Mouse (Mus musculus) intestine, embryonic 14.5 days (tissue): ENCODE results near the gene Mipep. TPM values are rescaled to one million over a fixed set of nuclear protein-coding genes. Genes with fewer than 3 reads are reported as not detected.

Experiments used
- ATAC-seq: fragments of 200-750 bp; cut with Nextera tagmentation; replicated peaks from 2 replicates; pipeline ENCODE4 v1.8.0; 2017; ENCODE audit warnings: low read depth, moderate number of reproducible peaks, moderate TSS enrichment, moderate library complexity; ENCODE audit not compliant: low FRiP score, low TSS enrichment
- DNase-seq: peaks from one replicate; pipeline ENCODE4 v3.0.0-alpha.2; 2018; ENCODE audit warnings: low spot score
- H3K27ac ChIP-seq: fragments of 300-500 bp; sonication (generic); 2 replicates; pipeline ENCODE4 v1.5.1; 2014; ENCODE audit warnings: low read depth, mild to moderate bottlenecking, control low read depth
- H3K27me3 ChIP-seq: fragments of 300-500 bp; sonication (generic); replicated peaks from 2 replicates; pipeline ENCODE4 v1.6.1; 2014; ENCODE audit warnings: low read length, control low read depth; ENCODE audit not compliant: control insufficient read depth, insufficient read depth
- H3K36me3 ChIP-seq: fragments of 300-500 bp; sonication (generic); 2 replicates; pipeline ENCODE4 v1.6.1; 2014; ENCODE audit warnings: low read length, control low read depth; ENCODE audit not compliant: control insufficient read depth, insufficient read depth
- H3K4me1 ChIP-seq: fragments of 300-500 bp; sonication (generic); replicated peaks from 2 replicates; pipeline ENCODE4 v1.6.1; 2014; ENCODE audit warnings: low read length, control low read depth, mixed read lengths; ENCODE audit not compliant: control insufficient read depth, insufficient read depth
- H3K4me2 ChIP-seq: fragments of 300-500 bp; sonication (generic); 2 replicates; pipeline ENCODE4 v1.6.1; 2014; ENCODE audit warnings: low read length
- H3K4me3 ChIP-seq: fragments of 300-500 bp; sonication (generic); 2 replicates; pipeline ENCODE4 v1.5.1; 2014; ENCODE audit warnings: low read depth, low read length, control low read depth, mixed read lengths
- H3K9ac ChIP-seq: fragments of 300-500 bp; sonication (generic); 2 replicates; pipeline ENCODE4 v1.6.1; 2014; ENCODE audit warnings: mild to moderate bottlenecking, low read length
- H3K9me3 ChIP-seq: fragments of 300-500 bp; sonication (generic); 2 replicates; pipeline ENCODE4 v1.6.1; 2016; ENCODE audit warnings: low read length, control low read depth; ENCODE audit not compliant: control insufficient read depth
- WGBS: fragments of 180-500 bp; shearing (Covaris S2); extraction: QIAGEN DNeasy Blood & Tissue Kit; methylation state at CpG from one replicate; pipeline ENCODE4 v1.1.7; 2014; 5-methylcytosine and 5-hydroxymethylcytosine counted together
- polyA plus RNA-seq: library from polyadenylated mRNA; unstranded; fragments of >200 nt; fragmentation: Nextera tagmentation; extraction: Ambion mirVana; gene quantifications from 2 replicates; pipeline ENCODE4 v1.2.1, GENCODE M21; 2014

Mipep gene
- polyA plus RNA-seq, 1 experiment from 2014 or later, result 21.2 TPM

DNA sequence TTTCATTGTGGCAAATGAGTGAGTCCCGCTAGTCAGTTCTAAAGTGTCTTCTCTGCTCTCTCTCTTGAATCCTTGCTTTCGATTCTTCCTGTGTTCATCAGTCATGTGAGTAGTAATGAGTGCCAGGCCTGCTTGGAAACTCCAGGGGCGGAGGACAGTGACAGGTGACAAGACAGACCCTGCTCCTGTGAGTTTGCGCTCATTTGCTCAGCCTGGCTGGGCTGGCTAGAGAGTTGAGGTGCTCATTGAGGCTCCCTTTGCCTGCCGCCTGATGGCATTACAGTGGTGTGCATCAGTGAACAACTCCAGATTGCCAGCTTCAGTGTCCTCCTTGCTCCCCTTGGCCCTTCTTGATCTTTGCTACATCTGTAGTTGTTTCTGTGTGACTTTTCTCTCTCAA lies 97.7 kb downstream of the Mipep start:
- Histone ChIP-seq H3K36me3 (no peaks in the 10 kb centered on the region), H3K27ac (no peak overlapping the region), H3K9me3 (peaks cover 5% of the 10 kb centered on the region; the same call in 1 of the 2 replicates), H3K4me1 (no peaks in the 10 kb centered on the region), H3K27me3 (no peaks in the 10 kb centered on the region), H3K4me2 (no peak overlapping the region), H3K9ac (no peak overlapping the region), H3K4me3 (no peak overlapping the region)
- ATAC-seq (no peak), DNase-seq (no peak)
- 88% methylated on average over 5 of the region's 5 CpGs for WGBS

DNA sequence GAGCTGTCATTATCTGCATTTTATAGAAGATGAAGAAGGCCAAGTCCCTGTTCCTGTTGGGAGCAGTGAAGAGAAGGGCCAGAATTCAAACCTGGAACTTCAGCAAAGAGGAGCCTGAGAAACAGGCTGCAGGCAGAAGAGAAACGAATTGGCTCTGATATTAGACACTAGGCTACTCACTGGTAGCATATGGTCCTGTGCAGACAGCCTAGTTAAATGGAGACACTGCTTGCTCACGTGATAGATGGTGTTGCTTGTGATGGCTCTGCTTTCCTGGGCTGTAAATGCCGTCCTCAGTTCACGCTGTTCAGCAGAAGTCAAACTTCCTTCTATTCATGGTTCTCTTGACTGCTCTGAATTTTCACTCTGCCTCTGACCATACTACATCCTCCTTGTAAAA lies 98.3 kb downstream of the Mipep start:
- no peak overlapping the region for H3K4me2 ChIP-seq
- H3K36me3 ChIP-seq, result no peaks in the 10 kb centered on the region
- no peak overlapping the region for H3K9ac ChIP-seq
- H3K4me1 ChIP-seq, result no peaks in the 10 kb centered on the region
- no peak for ATAC-seq
- H3K27ac ChIP-seq, result no peak overlapping the region
- no peaks in the 10 kb centered on the region for H3K27me3 ChIP-seq
- no peak overlapping the region for H3K4me3 ChIP-seq
- DNase-seq, result no peak
- H3K9me3 ChIP-seq, result peaks cover 5% of the 10 kb centered on the region; the same call in 1 of the 2 replicates
- WGBS, result 60% methylated on average over 4 of the region's 4 CpGs

GRCm38 (mm10) chr14:60885361-60885950 lies 101.1 kb downstream of the Mipep start:
- Histone ChIP-seq H3K27me3 (no peaks in the 10 kb centered on the region), H3K4me3 (no peak overlapping the region), H3K9ac (no peak overlapping the region), H3K4me2 (no peak overlapping the region), H3K27ac (no peak overlapping the region), H3K4me1 (no peaks in the 10 kb centered on the region), H3K36me3 (no peaks in the 10 kb centered on the region), H3K9me3 (peaks cover 5% of the 10 kb centered on the region; the same call in 1 of the 2 replicates)
- no peak for DNase-seq
- no peak for ATAC-seq
- 38% methylated on average over 6 of the region's 6 CpGs for WGBS

DNA sequence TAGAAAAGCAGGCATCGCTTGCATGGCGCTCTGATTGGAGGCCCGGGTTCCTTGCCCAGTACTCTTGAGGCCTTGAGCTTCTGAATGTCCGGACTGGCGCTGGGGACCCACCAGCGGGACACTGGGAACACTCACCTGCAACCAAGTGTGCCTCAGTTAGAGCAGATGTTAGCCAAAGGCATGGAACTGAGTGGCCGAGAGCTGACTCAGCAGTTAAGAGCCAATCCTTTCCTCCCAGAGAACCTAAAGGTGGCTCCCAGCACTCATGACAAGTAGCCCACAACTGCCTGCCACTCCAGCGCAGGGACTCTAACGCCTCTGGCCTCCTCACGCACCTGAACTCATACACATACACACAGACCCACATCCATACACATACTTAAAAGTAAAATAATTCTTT lies 109.5 kb downstream of the Mipep start:
- WGBS, result 92% methylated on average over 10 of the region's 10 CpGs
- H3K4me3 ChIP-seq, result no peak overlapping the region
- H3K4me2 ChIP-seq, result no peak overlapping the region
- no peaks in the 10 kb centered on the region for H3K27me3 ChIP-seq
- no peak overlapping the region for H3K27ac ChIP-seq
- H3K9ac ChIP-seq, result no peak overlapping the region
- no peaks in the 10 kb centered on the region for H3K36me3 ChIP-seq
- DNase-seq (no peak), ATAC-seq (no peak)
- no peaks in the 10 kb centered on the region for H3K9me3 ChIP-seq
- no peaks in the 10 kb centered on the region for H3K4me1 ChIP-seq

DNA sequence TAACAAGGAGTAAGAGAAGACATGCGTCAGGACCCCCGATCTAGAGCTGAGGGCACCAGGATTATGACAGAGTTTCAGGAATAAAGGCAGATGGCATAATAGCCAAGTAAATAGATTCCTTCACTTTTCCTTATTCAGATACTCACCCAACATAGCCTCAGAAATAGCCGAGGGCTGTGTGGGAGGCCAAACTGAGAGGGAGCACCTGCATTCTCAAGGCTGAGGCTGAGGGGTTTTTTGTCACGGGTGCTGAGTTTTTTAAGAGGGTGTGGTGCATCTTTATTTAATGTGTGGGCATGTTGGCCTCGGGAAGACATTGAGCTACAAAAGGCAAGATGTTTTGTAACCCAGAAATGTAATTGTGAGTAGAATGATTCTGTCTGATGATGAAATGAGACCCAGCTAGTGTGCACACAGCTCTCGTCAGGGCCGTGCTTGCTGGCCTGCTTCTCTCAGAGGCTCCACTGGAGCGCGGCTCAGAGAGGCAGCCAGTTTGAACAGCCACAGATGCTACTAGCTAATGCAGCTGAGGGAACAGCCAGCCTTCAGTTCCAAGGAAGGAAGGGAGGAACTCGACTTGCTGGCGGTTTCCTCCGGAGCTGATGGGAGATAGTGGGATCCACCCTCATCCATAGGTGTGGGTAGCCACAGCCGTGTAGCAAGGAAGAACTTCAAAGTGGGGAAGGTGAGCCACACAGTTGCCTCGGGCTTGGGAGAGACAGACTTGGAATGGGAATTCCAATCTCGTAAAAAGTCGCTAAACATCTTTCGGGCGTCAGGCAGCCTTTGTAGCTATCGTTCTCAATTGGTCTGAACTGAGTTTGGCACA lies 111.0 kb downstream of the Mipep start:
- H3K9me3 ChIP-seq, result no peaks in the 10 kb centered on the region
- no peak overlapping the region for H3K4me3 ChIP-seq
- no peak overlapping the region for H3K27ac ChIP-seq
- ATAC-seq, result no peak
- no peak overlapping the region for H3K9ac ChIP-seq
- DNase-seq, result no peak
- no peak overlapping the region for H3K4me2 ChIP-seq
- no peaks in the 10 kb centered on the region for H3K4me1 ChIP-seq
- H3K27me3 ChIP-seq, result no peaks in the 10 kb centered on the region
- no peaks in the 10 kb centered on the region for H3K36me3 ChIP-seq
- WGBS, result 75% methylated on average over 19 of the region's 19 CpGs

DNA sequence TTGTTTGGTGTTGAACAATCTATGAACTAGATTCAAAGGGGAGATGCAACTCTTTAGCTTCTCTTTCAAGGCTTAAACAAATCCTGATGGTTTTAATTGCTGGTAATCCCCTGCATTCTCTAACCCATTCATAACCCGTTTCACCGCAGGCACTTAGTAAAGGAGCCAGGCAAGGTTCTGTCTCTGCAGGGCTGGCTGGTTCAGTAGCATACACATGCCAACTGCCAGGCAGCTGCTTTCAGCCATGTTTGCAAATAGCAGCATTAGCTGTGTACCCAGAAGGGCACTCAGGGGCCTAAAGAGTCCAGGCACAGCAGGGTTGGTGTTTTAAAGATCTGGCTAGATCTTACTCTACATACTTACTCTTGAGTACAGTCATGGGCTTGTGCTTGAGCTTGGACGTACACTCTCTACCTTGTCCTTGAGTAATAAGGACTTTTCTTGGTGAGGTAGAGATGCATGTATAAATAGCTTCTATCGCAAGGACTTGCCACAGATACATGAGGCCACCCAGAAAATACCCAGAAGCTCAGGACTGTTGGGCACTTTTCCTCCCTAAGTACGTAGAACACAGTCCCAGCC lies 113.8 kb downstream of the Mipep start:
- no peak overlapping the region for H3K27ac ChIP-seq
- no peak overlapping the region for H3K4me2 ChIP-seq
- no peaks in the 10 kb centered on the region for H3K9me3 ChIP-seq
- H3K27me3 ChIP-seq, result no peaks in the 10 kb centered on the region
- H3K9ac ChIP-seq, result no peak overlapping the region
- no peaks in the 10 kb centered on the region for H3K4me1 ChIP-seq
- ATAC-seq (no peak), DNase-seq (no peak)
- 91% methylated on average over 5 of the region's 5 CpGs for WGBS
- H3K36me3 ChIP-seq, result no peaks in the 10 kb centered on the region
- no peak overlapping the region for H3K4me3 ChIP-seq

GRCm38 (mm10) chr14:60904501-60904900 lies 120.1 kb downstream of the Mipep start:
- Histone ChIP-seq H3K9ac (no peak overlapping the region), H3K4me3 (no peak overlapping the region), H3K4me2 (no peak overlapping the region), H3K4me1 (no peaks in the 10 kb centered on the region), H3K27me3 (no peaks in the 10 kb centered on the region), H3K36me3 (no peaks in the 10 kb centered on the region), H3K9me3 (no peaks in the 10 kb centered on the region), H3K27ac (no peak overlapping the region)
- ATAC-seq, result no peak
- 30% methylated on average over 4 of the region's 4 CpGs for WGBS
- DNase-seq, result no peak

DNA sequence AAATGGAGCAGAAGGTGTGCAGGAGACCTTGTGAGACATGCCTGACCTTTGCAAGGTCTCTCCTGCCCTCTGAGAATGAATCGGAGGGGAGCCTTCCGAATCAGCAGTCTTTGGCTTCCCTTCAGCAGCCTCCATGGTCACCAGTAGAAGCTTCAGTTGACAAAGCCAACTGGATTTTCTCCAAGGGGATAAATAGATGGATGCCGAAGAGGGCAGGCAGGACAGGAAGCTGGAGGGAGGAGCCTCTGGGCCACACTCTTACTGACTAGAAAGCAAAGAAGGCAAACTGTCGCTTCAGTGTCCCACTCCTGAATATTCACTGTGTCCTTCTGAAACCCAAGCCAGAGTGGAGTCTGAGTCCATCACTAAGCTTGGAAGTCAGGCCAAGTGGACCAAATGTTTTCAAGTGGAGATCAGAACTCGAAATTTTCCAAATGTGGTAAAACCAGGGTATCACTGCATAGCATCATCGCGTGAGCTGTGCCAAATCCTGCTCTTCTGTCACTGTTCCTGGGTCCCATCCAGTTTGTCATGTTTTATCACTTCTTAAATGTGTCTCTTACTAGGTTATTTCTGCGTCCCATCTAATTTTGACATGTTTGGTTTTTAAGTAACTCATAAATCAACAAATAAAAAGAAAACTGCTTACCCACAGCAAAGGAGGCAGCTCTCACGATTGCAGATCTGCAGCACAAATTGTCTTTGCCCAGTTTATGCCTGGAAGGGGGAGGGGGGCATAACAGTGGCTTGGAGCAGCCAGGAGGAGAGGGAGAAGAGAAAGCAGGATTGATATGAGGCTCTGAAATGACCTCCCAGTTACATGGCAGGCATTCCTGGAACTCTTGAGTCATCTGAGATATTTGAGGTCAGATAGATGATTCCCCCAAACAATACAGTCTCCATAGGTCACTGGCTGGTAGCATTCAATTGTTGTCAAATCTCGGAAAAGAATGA lies 122.3 kb downstream of the Mipep start:
- H3K27ac ChIP-seq, result no peak overlapping the region
- H3K4me3 ChIP-seq, result no peak overlapping the region
- H3K4me1 ChIP-seq, result no peaks in the 10 kb centered on the region
- no peaks in the 10 kb centered on the region for H3K27me3 ChIP-seq
- H3K9me3 ChIP-seq, result no peaks in the 10 kb centered on the region
- H3K36me3 ChIP-seq, result no peaks in the 10 kb centered on the region
- no peak overlapping the region for H3K9ac ChIP-seq
- H3K4me2 ChIP-seq, result no peak overlapping the region
- DNase-seq (no peak), ATAC-seq (no peak)
- 59% methylated on average over 10 of the region's 10 CpGs for WGBS
